Mouse (Mus musculus): ENCODE measurements around the gene Polr1d.

Gene Polr1d

GRCm38 (mm10) chr5:147076799-147077165, at the start of gene Polr1d:
Polr1d (plus strand) TSS chr5:147077050.
- no peak for DNase-seq (ENCODE audit: low spot score in 2 of 2)

- no peak for DNase-seq (ENCODE audit: low spot score in 2 of 2)
These were observed 45.6 kb upstream of the Polr1d start for GRCm38 (mm10) chr5:147031281-147031680.

GRCm38 (mm10) chr5:147033155-147033554, 43.7 kb upstream of the Polr1d start:
- no peak for DNase-seq (ENCODE audit: low spot score in 2 of 2)

- DNase-seq (ENCODE audit: low spot score in 2 of 2), result no peak
These were observed 42.6 kb upstream of the Polr1d start for GRCm38 (mm10) chr5:147034283-147034682.

GRCm38 (mm10) chr5:147035301-147035700, 41.5 kb upstream of the Polr1d start:
- DNase-seq (ENCODE audit: low spot score in 2 of 2), result no peak

- no peak for DNase-seq (ENCODE audit: low spot score in 2 of 2)
These were observed 40.8 kb upstream of the Polr1d start for GRCm38 (mm10) chr5:147036028-147036427.

- DNase-seq (ENCODE audit: low spot score in 2 of 2), result no peak
These were observed 40.2 kb upstream of the Polr1d start for GRCm38 (mm10) chr5:147036661-147037060.

GRCm38 (mm10) chr5:147037601-147038000, 39.2 kb upstream of the Polr1d start:
- no peak for DNase-seq (ENCODE audit: low spot score in 2 of 2)

- DNase-seq (ENCODE audit: low spot score in 2 of 2), result no peak
These were observed 37.5 kb upstream of the Polr1d start for GRCm38 (mm10) chr5:147039394-147039793.

GRCm38 (mm10) chr5:147041965-147042937, 34.6 kb upstream of the Polr1d start:
- no peak for DNase-seq (ENCODE audit: low spot score in 2 of 2)

GRCm38 (mm10) chr5:147043240-147043844, 33.5 kb upstream of the Polr1d start:
- no peak for DNase-seq (ENCODE audit: low spot score in 2 of 2)

- no peak for DNase-seq (ENCODE audit: low spot score in 2 of 2)
These were observed 31.5 kb upstream of the Polr1d start for GRCm38 (mm10) chr5:147045311-147045710.

- no peak for DNase-seq (ENCODE audit: low spot score in 2 of 2)
These were observed 30.9 kb upstream of the Polr1d start for GRCm38 (mm10) chr5:147045929-147046328.

GRCm38 (mm10) chr5:147049544-147050209, 27.2 kb upstream of the Polr1d start:
- DNase-seq (ENCODE audit: low spot score in 2 of 2), result no peak

- DNase-seq (ENCODE audit: low spot score in 2 of 2), result no peak
These were observed 25.9 kb upstream of the Polr1d start for GRCm38 (mm10) chr5:147050816-147051499.

- DNase-seq (ENCODE audit: low spot score in 2 of 2), result no peak
These were observed 25.1 kb upstream of the Polr1d start for GRCm38 (mm10) chr5:147051500-147052308.

- no peak for DNase-seq (ENCODE audit: low spot score in 2 of 2)
These were observed 24.6 kb upstream of the Polr1d start for GRCm38 (mm10) chr5:147052309-147052558.

- no peak for DNase-seq (ENCODE audit: low spot score in 2 of 2)
These were observed 23.8 kb upstream of the Polr1d start for GRCm38 (mm10) chr5:147053071-147053470.

- DNase-seq (ENCODE audit: low spot score in 2 of 2), result no peak
These were observed 23.4 kb upstream of the Polr1d start for GRCm38 (mm10) chr5:147053481-147053880.

- peak in 1 of 2 experiments; percentile 66 for DNase-seq (ENCODE audit: low spot score in 2 of 2)
These were observed 22.5 kb upstream of the Polr1d start for GRCm38 (mm10) chr5:147054328-147054727.

GRCm38 (mm10) chr5:147054747-147055270, 22.0 kb upstream of the Polr1d start:
- no peak for DNase-seq (ENCODE audit: low spot score in 2 of 2)

Measured in right cerebral cortex, postnatal 10 days (tissue).